Mouse (Mus musculus) forebrain, postnatal 0 days (tissue): ENCODE measurements at regions not wholly inside any gene's neighbourhood (a gene's known extent, or its start where the extent isn't known, plus 50 kb on each side); places are given as distances from the start of the nearest gene placed in this dataset.
A peak's percentile ranks its signal among the peaks of the same experiment; 100 is the strongest.
"Not testable (repeated sequence)": the region's sequence is repeated elsewhere in the genome, so short reads cannot be mapped to it uniquely, and the experiment has no call there.

Experiments
- ATAC-seq: fragments of 200-750 bp; cut with Nextera tagmentation; 2 replicates; pipeline ENCODE4 v1.8.0; 2017; ENCODE audit warnings: mild to moderate bottlenecking, moderate library complexity
- DNase-seq: peaks from one replicate; pipeline ENCODE4 v3.0.0-alpha.2; 2015
- H3K27ac ChIP-seq: fragments of 300-500 bp; sonication (generic); 2 replicates; pipeline ENCODE4 v1.5.1; 2014; ENCODE audit warnings: low read depth, mild to moderate bottlenecking, antibody characterized with exemption, low read length, moderate library complexity, mixed read lengths
- H3K27me3 ChIP-seq: fragments of 300-500 bp; sonication (generic); 2 replicates; pipeline ENCODE4 v1.6.1; 2014; ENCODE audit warnings: mild to moderate bottlenecking, low read length, mixed read lengths; ENCODE audit not compliant: insufficient read depth
- H3K36me3 ChIP-seq: fragments of 300-500 bp; sonication (generic); 2 replicates; pipeline ENCODE4 v1.6.1; 2014; ENCODE audit warnings: mild to moderate bottlenecking, moderate library complexity; ENCODE audit not compliant: insufficient read depth
- H3K4me1 ChIP-seq: fragments of 300-500 bp; sonication (generic); 2 replicates; pipeline ENCODE4 v1.6.1; 2014; ENCODE audit warnings: antibody characterized with exemption; ENCODE audit not compliant: insufficient read depth
- H3K4me2 ChIP-seq: fragments of 300-500 bp; sonication (generic); 2 replicates; pipeline ENCODE4 v1.6.1; 2014; ENCODE audit warnings: low read depth, mild to moderate bottlenecking, moderate library complexity
- H3K4me3 ChIP-seq: fragments of 300-500 bp; sonication (generic); 2 replicates; pipeline ENCODE4 v1.5.1; 2014; ENCODE audit warnings: low read depth, low read length, mixed read lengths
- H3K9ac ChIP-seq: fragments of 300-500 bp; sonication (generic); 2 replicates; pipeline ENCODE4 v1.6.1; 2014; ENCODE audit warnings: mild to moderate bottlenecking
- H3K9me3 ChIP-seq: fragments of 300-500 bp; sonication (generic); 2 replicates; pipeline ENCODE4 v1.6.1; 2016; ENCODE audit warnings: low read length
- WGBS: fragments of 180-500 bp; shearing (Covaris S2); extraction: QIAGEN DNeasy Blood & Tissue Kit; methylation state at CpG from one replicate; pipeline ENCODE4 v1.1.7; 2014; 5-methylcytosine and 5-hydroxymethylcytosine counted together

GRCm38 (mm10) chr13:74563483-74564330, 69.9 kb upstream of the Zfp825 start:
- not testable (repeated sequence) for H3K27me3 ChIP-seq, H3K4me1 ChIP-seq, H3K9me3 ChIP-seq, H3K36me3 ChIP-seq, H3K27ac ChIP-seq
- Histone ChIP-seq H3K9ac (peak overlapping the region; percentile 46), H3K4me3 (peak overlapping the region; percentile 54), H3K4me2 (peak overlapping the region; percentile 65)
- WGBS, result 3% methylated on average over 27 of the region's 27 CpGs
- ATAC-seq, result peak; percentile 100
- DNase-seq, result peak; percentile 84

- H3K36me3 ChIP-seq, H3K9me3 ChIP-seq, H3K4me1 ChIP-seq, H3K27ac ChIP-seq, ATAC-seq, DNase-seq, H3K27me3 ChIP-seq: not testable (repeated sequence)
- WGBS, result 27% methylated on average over 2 of the region's 2 CpGs
- peak overlapping the region; percentile 46 for H3K9ac ChIP-seq
- H3K4me3 ChIP-seq, result peak overlapping the region; percentile 54
- H3K4me2 ChIP-seq, result peak overlapping the region; percentile 65
Measured at GRCm38 (mm10) chr13:74564331-74564727, 70.5 kb upstream of the Zfp825 start.

GRCm38 (mm10) chr13:74569967-74570366, 69.4 kb upstream of the Erap1 start:
- H3K9me3 ChIP-seq, H3K27ac ChIP-seq, ATAC-seq, H3K4me3 ChIP-seq, H3K36me3 ChIP-seq, H3K4me2 ChIP-seq, H3K27me3 ChIP-seq, H3K4me1 ChIP-seq, H3K9ac ChIP-seq, DNase-seq: not testable (repeated sequence)
- WGBS, result 67% methylated on average over 4 of the region's 4 CpGs
